Mouse (Mus musculus) spleen, postnatal 36 days (tissue): ENCODE results near the gene Pitpnm3.
A peak's percentile ranks its signal among the peaks of the same experiment; 100 is the strongest.

Experiments used
- DNase-seq, 2 experiments: peaks; one replicate each; pipeline ENCODE4 v3.0.0; 2022; ENCODE audit warnings: low spot score in 2 of 2, mixed read lengths in 1 of 2

Gene Pitpnm3

DNA sequence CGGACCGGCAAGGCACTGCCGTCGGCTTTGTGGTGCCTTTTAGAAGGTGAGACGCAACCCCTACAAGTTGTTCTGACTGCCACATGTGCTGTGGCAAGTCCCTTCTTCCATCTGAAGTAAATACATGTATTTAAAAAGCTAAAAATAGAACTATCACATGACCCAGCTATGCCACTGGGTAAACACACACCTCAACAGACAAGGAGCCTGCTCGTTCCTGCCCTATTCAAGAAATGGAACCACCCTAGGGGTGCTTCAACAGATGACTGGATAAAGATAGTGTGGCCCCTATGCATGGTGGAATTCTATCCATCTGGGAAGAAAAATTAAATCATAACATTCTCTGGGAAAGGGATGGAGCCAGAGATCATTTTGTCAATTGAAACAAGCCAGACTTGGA is 112.8 kb downstream of the Pitpnm3 start:
- no peak for DNase-seq

DNA sequence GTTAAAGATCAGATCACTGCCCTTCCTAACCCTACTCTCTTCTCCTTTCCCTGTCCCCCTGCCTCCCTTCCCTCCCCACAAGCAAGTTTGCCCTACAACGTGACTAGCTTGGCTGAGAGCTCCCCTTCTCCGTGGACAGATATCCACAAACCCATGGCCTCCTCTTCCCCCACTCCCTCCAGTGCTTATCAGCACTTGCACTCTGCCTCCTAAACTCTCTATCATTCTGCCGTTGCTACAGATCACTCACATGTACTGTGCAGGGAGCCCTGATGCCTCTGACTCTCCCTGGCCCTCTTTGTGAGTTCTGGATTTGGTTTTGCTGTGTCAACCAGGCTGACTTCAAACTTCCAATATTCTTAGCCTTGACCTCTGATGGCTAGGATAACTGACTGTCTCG is 114.6 kb downstream of the Pitpnm3 start:
- no peak for DNase-seq

DNA sequence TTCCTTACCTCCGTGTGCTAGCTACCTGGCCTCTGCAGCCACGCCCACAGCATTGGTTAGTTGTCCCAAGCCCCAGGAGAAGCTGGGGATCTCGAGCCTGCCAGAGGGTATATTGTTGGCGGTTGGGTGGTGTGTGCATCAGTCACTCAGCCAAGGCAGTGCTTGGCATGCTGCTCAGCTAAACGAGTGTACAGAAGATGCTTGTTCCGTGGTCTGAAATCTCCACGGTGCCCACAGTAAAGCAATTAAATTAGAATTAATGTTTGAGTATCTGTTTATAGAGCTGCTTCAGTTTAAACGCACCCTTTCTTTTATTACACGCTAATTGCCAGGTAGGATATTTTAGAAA is 118.4 kb downstream of the Pitpnm3 start:
- DNase-seq, result no peak

- no peak for DNase-seq
Observed at GRCm38 (mm10) chr11:72016518-72017252, 118.9 kb downstream of the Pitpnm3 start.

GRCm38 (mm10) chr11:72014674-72015073 is 120.9 kb downstream of the Pitpnm3 start:
- DNase-seq, result no peak

DNA sequence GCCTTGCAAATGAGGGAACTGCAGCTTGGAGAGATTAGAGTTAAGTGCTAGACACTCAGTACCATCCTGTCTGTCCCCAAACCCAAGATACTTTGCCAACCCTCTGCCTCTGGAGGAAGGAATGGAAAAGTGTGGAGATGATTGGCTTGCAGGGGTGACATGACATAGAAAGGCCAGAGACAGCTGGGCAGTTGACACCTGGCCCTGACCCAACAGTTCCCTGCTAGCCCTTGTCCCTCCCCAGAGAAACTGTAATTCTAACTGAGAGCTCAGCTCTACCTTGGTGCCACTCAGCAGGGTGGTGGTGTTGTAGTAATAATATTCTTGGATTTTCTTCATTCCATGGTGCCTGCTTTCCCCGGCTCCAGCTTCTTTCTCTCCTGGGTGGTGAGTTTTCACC is 123.6 kb downstream of the Pitpnm3 start:
- DNase-seq, result no peak

GRCm38 (mm10) chr11:72010940-72011722 is 124.4 kb downstream of the Pitpnm3 start:
- no peak for DNase-seq

DNA sequence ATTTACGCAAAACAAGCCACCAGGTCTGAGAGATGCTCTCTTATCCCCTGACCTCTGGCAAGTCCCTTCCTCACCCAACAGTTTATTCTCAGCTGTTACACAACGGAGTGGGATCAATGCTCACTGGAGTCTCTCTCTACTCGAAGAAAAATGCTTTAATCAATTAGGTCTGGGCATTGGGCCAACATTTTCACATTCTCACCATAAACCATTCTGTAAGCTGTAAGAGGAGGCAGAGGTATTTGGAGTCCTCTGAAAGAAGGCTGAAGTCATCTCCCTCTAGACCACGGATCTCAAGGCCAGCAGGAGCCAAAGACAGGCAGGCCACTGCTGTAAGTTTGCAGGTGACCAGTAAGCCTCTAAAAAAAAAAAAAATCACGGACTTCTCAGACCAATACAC is 125.2 kb downstream of the Pitpnm3 start:
- DNase-seq, result no peak

DNA sequence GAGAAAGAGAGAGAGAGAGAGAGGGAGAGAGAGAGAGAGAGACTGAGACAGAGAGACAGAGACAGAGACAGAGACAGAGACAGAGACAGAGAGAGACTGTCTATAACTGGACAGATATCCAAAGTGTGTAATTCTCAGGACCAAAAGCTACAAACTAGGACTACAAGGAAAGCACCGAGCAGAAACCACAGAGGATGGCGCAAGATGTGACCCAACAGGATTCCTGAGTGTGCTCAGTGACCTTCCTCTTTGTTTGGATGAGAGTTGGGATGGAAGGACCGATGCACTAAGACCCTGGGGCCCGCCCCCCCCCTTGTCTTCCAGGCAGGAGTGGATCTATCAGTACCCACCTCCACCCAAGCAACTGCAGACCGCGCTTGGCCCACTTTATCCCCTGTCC is 130.0 kb downstream of the Pitpnm3 start:
- no peak for DNase-seq

GRCm38 (mm10) chr11:72003171-72003570 is 132.4 kb downstream of the Pitpnm3 start:
- no peak for DNase-seq

DNA sequence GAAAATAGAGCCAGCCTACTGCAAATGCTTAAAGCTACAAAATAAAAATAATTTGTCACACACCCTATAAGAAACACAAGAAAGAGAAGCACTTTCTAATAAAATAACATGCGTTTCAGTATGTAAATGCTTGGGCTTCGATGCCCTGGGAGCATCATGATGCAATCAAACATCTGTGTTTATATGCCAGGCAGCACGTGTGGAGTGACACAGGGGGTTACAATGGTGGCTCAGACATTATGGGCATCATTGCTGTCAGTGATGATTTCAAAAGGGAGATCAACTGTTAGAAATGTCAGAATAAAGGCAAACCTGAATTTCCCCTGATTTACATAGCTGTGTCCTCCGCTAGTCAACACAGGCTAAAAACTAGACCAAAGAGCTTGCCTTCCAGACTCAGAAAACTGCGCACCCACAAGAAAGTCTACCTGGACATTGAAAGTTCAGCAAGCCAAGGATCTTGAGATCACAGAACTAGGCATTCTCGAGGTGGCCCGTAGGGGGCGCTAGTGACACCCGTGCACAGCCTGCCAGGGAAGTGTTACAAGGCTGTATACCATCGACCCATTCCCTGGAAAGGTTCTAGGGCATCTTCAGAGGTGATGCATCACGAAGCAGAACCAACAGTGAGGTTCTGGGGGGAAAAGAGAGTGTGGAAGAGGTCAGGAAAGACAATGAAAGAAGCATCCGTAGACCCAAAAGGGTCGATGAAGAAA is 133.3 kb downstream of the Pitpnm3 start:
- DNase-seq, result peak in 1 of 2 experiments; percentile 8

- DNase-seq, result no peak
Observed at GRCm38 (mm10) chr11:72000194-72000593, 135.4 kb downstream of the Pitpnm3 start.
